Mouse (Mus musculus): ENCODE results near the gene Foxd3. TPM values are rescaled to one million over a fixed set of nuclear protein-coding genes. Genes with fewer than 3 reads are reported as not detected.
A peak's percentile ranks its signal among the peaks of the same experiment; 100 is the strongest.

Gene Foxd3
- polyA plus RNA-seq, 1 experiment = 2.4 TPM

- TF ChIP-seq CTCF (IDR thresholded peaks at IDR 0.05; ENCODE audit: low read depth, low read length) (no peak), EP300 (IDR thresholded peaks at IDR 0.05; ENCODE audit: insufficient read depth, low read depth, low read length) (no peak), POLR2A (IDR thresholded peaks at IDR 0.05; ENCODE audit: insufficient read depth, low read length) (no peak)
- Histone ChIP-seq H3K36me3 (ENCODE audit: control insufficient read depth, insufficient read depth, low read length, poor library complexity, severe bottlenecking) (no peaks in the 10 kb centered on the region), H3K4me3 (ENCODE audit: low read depth, low read length) (peak overlapping the region; percentile 41), H3K27ac (ENCODE audit: insufficient read depth, low read length) (no peak overlapping the region), H3K4me1 (ENCODE audit: control insufficient read depth, insufficient read depth, low read length) (peaks cover 3% of the 10 kb centered on the region), H3K27me3 (ENCODE audit: control insufficient read depth, insufficient read depth, low read length, poor library complexity, severe bottlenecking) (peaks cover 8% of the 10 kb centered on the region), H3K9me3 (replicated peaks; ENCODE audit: control insufficient read depth, insufficient read depth, low read length, poor library complexity, severe bottlenecking) (no peaks in the 10 kb centered on the region), H3K9ac (ENCODE audit: low read depth, poor library complexity, severe bottlenecking) (0 out of 2 replicates have a peak overlapping the region, but pooled peaks have one; percentile 3)
Observed at GRCm38 (mm10) chr4:99662841-99663567, 6.9 kb downstream of the Foxd3 start.

GRCm38 (mm10) chr4:99663710-99664109 lies 7.6 kb downstream of the Foxd3 start:
- no peaks in the 10 kb centered on the region for H3K9me3 ChIP-seq (replicated peaks; ENCODE audit: control insufficient read depth, insufficient read depth, low read length, poor library complexity, severe bottlenecking)
- H3K9ac ChIP-seq (ENCODE audit: low read depth, poor library complexity, severe bottlenecking) = no peak overlapping the region
- peaks cover 3% of the 10 kb centered on the region for H3K4me1 ChIP-seq (ENCODE audit: control insufficient read depth, insufficient read depth, low read length)
- no peak for TF ChIP-seq EP300 (IDR thresholded peaks at IDR 0.05; ENCODE audit: insufficient read depth, low read depth, low read length)
- peak; percentile 67 for TF ChIP-seq CTCF (IDR thresholded peaks at IDR 0.05; ENCODE audit: low read depth, low read length)
- peaks cover 7% of the 10 kb centered on the region for H3K27me3 ChIP-seq (ENCODE audit: control insufficient read depth, insufficient read depth, low read length, poor library complexity, severe bottlenecking)
- no peak overlapping the region for H3K4me3 ChIP-seq (ENCODE audit: low read depth, low read length)
- no peaks in the 10 kb centered on the region for H3K36me3 ChIP-seq (ENCODE audit: control insufficient read depth, insufficient read depth, low read length, poor library complexity, severe bottlenecking)
- H3K27ac ChIP-seq (ENCODE audit: insufficient read depth, low read length) = no peak overlapping the region

GRCm38 (mm10) chr4:99670203-99670851 lies 14.2 kb downstream of the Foxd3 start:
- H3K27ac ChIP-seq (ENCODE audit: insufficient read depth, low read length) = peak overlapping the region; percentile 74; the same call in 1 of the 2 replicates
- no peak for TF ChIP-seq POLR2A (IDR thresholded peaks at IDR 0.05; ENCODE audit: insufficient read depth, low read length)
- TF ChIP-seq CTCF (IDR thresholded peaks at IDR 0.05; ENCODE audit: low read depth, low read length) = no peak
- peak; percentile 98 for TF ChIP-seq EP300 (IDR thresholded peaks at IDR 0.05; ENCODE audit: insufficient read depth, low read depth, low read length)
- no peak overlapping the region for H3K9ac ChIP-seq (ENCODE audit: low read depth, poor library complexity, severe bottlenecking)
- peaks cover 5% of the 10 kb centered on the region for H3K4me1 ChIP-seq (ENCODE audit: control insufficient read depth, insufficient read depth, low read length)
- H3K4me3 ChIP-seq (ENCODE audit: low read depth, low read length) = no peak overlapping the region
- H3K27me3 ChIP-seq (ENCODE audit: control insufficient read depth, insufficient read depth, low read length, poor library complexity, severe bottlenecking) = 0 out of 2 replicates have a peak, but pooled peaks cover 2% of the 10 kb centered on the region
- H3K9me3 ChIP-seq (replicated peaks; ENCODE audit: control insufficient read depth, insufficient read depth, low read length, poor library complexity, severe bottlenecking) = no peaks in the 10 kb centered on the region
- no peaks in the 10 kb centered on the region for H3K36me3 ChIP-seq (ENCODE audit: control insufficient read depth, insufficient read depth, low read length, poor library complexity, severe bottlenecking)

GRCm38 (mm10) chr4:99675191-99675590 lies 19.1 kb downstream of the Foxd3 start:
- no peaks in the 10 kb centered on the region for H3K9me3 ChIP-seq (replicated peaks; ENCODE audit: control insufficient read depth, insufficient read depth, low read length, poor library complexity, severe bottlenecking)
- peaks cover 5% of the 10 kb centered on the region for H3K4me1 ChIP-seq (ENCODE audit: control insufficient read depth, insufficient read depth, low read length)
- no peak overlapping the region for H3K4me3 ChIP-seq (ENCODE audit: low read depth, low read length)
- H3K27ac ChIP-seq (ENCODE audit: insufficient read depth, low read length) = no peak overlapping the region
- no peak for TF ChIP-seq EP300 (IDR thresholded peaks at IDR 0.05; ENCODE audit: insufficient read depth, low read depth, low read length)
- TF ChIP-seq CTCF (IDR thresholded peaks at IDR 0.05; ENCODE audit: low read depth, low read length) = no peak
- TF ChIP-seq POLR2A (IDR thresholded peaks at IDR 0.05; ENCODE audit: insufficient read depth, low read length) = no peak
- H3K27me3 ChIP-seq (ENCODE audit: control insufficient read depth, insufficient read depth, low read length, poor library complexity, severe bottlenecking) = 0 out of 2 replicates have a peak, but pooled peaks cover 2% of the 10 kb centered on the region
- H3K9ac ChIP-seq (ENCODE audit: low read depth, poor library complexity, severe bottlenecking) = no peak overlapping the region
- no peaks in the 10 kb centered on the region for H3K36me3 ChIP-seq (ENCODE audit: control insufficient read depth, insufficient read depth, low read length, poor library complexity, severe bottlenecking)

GRCm38 (mm10) chr4:99683941-99684340 lies 27.8 kb downstream of the Foxd3 start:
- H3K27me3 ChIP-seq (ENCODE audit: control insufficient read depth, insufficient read depth, low read length, poor library complexity, severe bottlenecking) = no peaks in the 10 kb centered on the region
- H3K36me3 ChIP-seq (ENCODE audit: control insufficient read depth, insufficient read depth, low read length, poor library complexity, severe bottlenecking) = no peaks in the 10 kb centered on the region
- TF ChIP-seq EP300 (IDR thresholded peaks at IDR 0.05; ENCODE audit: insufficient read depth, low read depth, low read length) = no peak
- no peaks in the 10 kb centered on the region for H3K9me3 ChIP-seq (replicated peaks; ENCODE audit: control insufficient read depth, insufficient read depth, low read length, poor library complexity, severe bottlenecking)
- no peaks in the 10 kb centered on the region for H3K4me1 ChIP-seq (ENCODE audit: control insufficient read depth, insufficient read depth, low read length)
- H3K27ac ChIP-seq (ENCODE audit: insufficient read depth, low read length) = no peak overlapping the region
- H3K9ac ChIP-seq (ENCODE audit: low read depth, poor library complexity, severe bottlenecking) = no peak overlapping the region
- no peak overlapping the region for H3K4me3 ChIP-seq (ENCODE audit: low read depth, low read length)

DNA sequence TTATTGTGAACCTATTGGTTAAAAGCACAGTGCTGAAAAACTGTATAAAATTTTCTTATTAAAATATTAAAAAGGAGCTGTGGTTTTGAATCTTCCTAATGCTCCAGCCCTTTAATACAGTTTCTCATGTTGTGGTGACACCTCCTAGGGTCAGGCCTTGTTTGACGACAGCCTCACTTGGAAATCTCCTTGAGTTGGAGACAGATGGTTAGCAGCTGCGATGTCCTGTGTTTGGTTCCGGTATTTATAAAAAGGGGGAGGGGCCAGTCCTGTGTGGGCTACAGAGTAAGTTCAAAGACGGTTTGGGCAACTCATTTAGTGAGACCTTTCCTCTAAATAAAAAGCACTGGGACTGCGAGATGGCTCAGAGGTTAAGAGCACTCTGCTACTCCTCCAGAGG lies 30.2 kb downstream of the Foxd3 start:
- Histone ChIP-seq H3K4me1 (ENCODE audit: control insufficient read depth, insufficient read depth, low read length) (no peaks in the 10 kb centered on the region), H3K9me3 (replicated peaks; ENCODE audit: control insufficient read depth, insufficient read depth, low read length, poor library complexity, severe bottlenecking) (no peaks in the 10 kb centered on the region), H3K36me3 (ENCODE audit: control insufficient read depth, insufficient read depth, low read length, poor library complexity, severe bottlenecking) (no peaks in the 10 kb centered on the region), H3K4me3 (ENCODE audit: low read depth, low read length) (no peak overlapping the region), H3K27ac (ENCODE audit: insufficient read depth, low read length) (no peak overlapping the region), H3K9ac (ENCODE audit: low read depth, poor library complexity, severe bottlenecking) (no peak overlapping the region), H3K27me3 (ENCODE audit: control insufficient read depth, insufficient read depth, low read length, poor library complexity, severe bottlenecking) (no peaks in the 10 kb centered on the region)
- TF ChIP-seq POLR2A (IDR thresholded peaks at IDR 0.05; ENCODE audit: insufficient read depth, low read length) (no peak), EP300 (IDR thresholded peaks at IDR 0.05; ENCODE audit: insufficient read depth, low read depth, low read length) (no peak)

Other genes with a start within 250 kb of the Foxd3 start
- gene Alg6, start 59.4 kb downstream of the Foxd3 start, polyA plus RNA-seq (2011; ENCODE audit: insufficient read depth, insufficient read length, low read depth, missing spikeins) = 49.4 and 49.5 TPM in 2 replicates
- 10.9 and 12.1 TPM in 2 replicates for gene Efcab7, start 172.9 kb downstream of the Foxd3 start, polyA plus RNA-seq (2011; ENCODE audit: insufficient read depth, insufficient read length, low read depth, missing spikeins)

Data from ES-Bruce4 (cell line).